Mouse (Mus musculus) ES-Bruce4 (cell line): ENCODE measurements around the gene E330017A01Rik. TPM values are rescaled to one million over a fixed set of nuclear protein-coding genes. Genes with fewer than 3 reads are reported as not detected.

Source experiments
- H3K27ac ChIP-seq: 2 replicates; pipeline ENCODE4 v1.5.1; 2012; ENCODE audit warnings: low read length, inconsistent platforms; ENCODE audit not compliant: insufficient read depth
- H3K27me3 ChIP-seq: 2 replicates; pipeline ENCODE4 v1.6.1; 2012; ENCODE audit warnings: mild to moderate bottlenecking, low read length, inconsistent platforms; ENCODE audit not compliant: control insufficient read depth, poor library complexity, insufficient read depth, severe bottlenecking
- H3K36me3 ChIP-seq: 2 replicates; pipeline ENCODE4 v1.6.1; 2012; ENCODE audit warnings: inconsistent platforms, mild to moderate bottlenecking, low read length, moderate library complexity; ENCODE audit not compliant: control insufficient read depth, poor library complexity, insufficient read depth, severe bottlenecking
- H3K4me1 ChIP-seq: one replicate; pipeline ENCODE4 v1.8.1; 2011; ENCODE audit warnings: low read length; ENCODE audit not compliant: control insufficient read depth, insufficient read depth
- H3K4me3 ChIP-seq: 2 replicates; pipeline ENCODE4 v1.5.1; 2011; ENCODE audit warnings: low read depth, mild to moderate bottlenecking, low read length
- H3K9ac ChIP-seq: 2 replicates; pipeline ENCODE4 v1.6.1; 2012; ENCODE audit warnings: low read depth, mild to moderate bottlenecking, inconsistent platforms; ENCODE audit not compliant: poor library complexity, severe bottlenecking
- H3K9me3 ChIP-seq: replicated peaks from 2 replicates; pipeline ENCODE4 v1.6.1; 2012; ENCODE audit warnings: mild to moderate bottlenecking, low read length, inconsistent platforms; ENCODE audit not compliant: control insufficient read depth, poor library complexity, insufficient read depth, severe bottlenecking
- CTCF ChIP-seq: IDR thresholded peaks from one replicate; pipeline ENCODE4 v1.8.1; 2011; ENCODE audit warnings: low read depth, low read length
- EP300 ChIP-seq: IDR thresholded peaks from 2 replicates; pipeline ENCODE4 v1.6.1; 2011; ENCODE audit warnings: low read depth, low read length; ENCODE audit not compliant: insufficient read depth
- POLR2A ChIP-seq: IDR thresholded peaks from one replicate; pipeline ENCODE4 v1.8.1; 2011; ENCODE audit warnings: low read length; ENCODE audit not compliant: insufficient read depth
- polyA plus RNA-seq: library from polyadenylated mRNA; stranded (reverse); fragments of >200 nt; gene quantifications from 2 replicates; pipeline ENCODE4 v1.2.4, GENCODE M21; 2011; ENCODE audit warnings: low read depth; ENCODE audit not compliant: missing spikeins, insufficient read depth, insufficient read length

The E330017A01Rik gene
- polyA plus RNA-seq, 1 experiment = not detected

GRCm38 (mm10) chr16:58628336-58628680 lies 10.2 kb downstream of the E330017A01Rik start:
- TF ChIP-seq POLR2A = no peak
- TF ChIP-seq EP300 = no peak
- no peak for TF ChIP-seq CTCF
- Histone ChIP-seq H3K27ac (no peak overlapping the region), H3K9ac (no peak overlapping the region), H3K4me1 (no peaks in the 10 kb centered on the region), H3K36me3 (no peaks in the 10 kb centered on the region), H3K9me3 (no peaks in the 10 kb centered on the region), H3K4me3 (no peak overlapping the region), H3K27me3 (no peaks in the 10 kb centered on the region)

- Histone ChIP-seq H3K36me3 (no peaks in the 10 kb centered on the region), H3K4me1 (no peaks in the 10 kb centered on the region), H3K27ac (no peak overlapping the region), H3K4me3 (no peak overlapping the region), H3K27me3 (no peaks in the 10 kb centered on the region), H3K9me3 (no peaks in the 10 kb centered on the region), H3K9ac (no peak overlapping the region)
- TF ChIP-seq POLR2A (no peak), CTCF (no peak), EP300 (no peak)
Measured at GRCm38 (mm10) chr16:58627597-58628335, 10.8 kb downstream of the E330017A01Rik start.

GRCm38 (mm10) chr16:58623944-58624343 lies 14.6 kb downstream of the E330017A01Rik start:
- peaks cover 8% of the 10 kb centered on the region for H3K9me3 ChIP-seq
- H3K27me3 ChIP-seq = no peaks in the 10 kb centered on the region
- H3K9ac ChIP-seq = no peak overlapping the region
- no peaks in the 10 kb centered on the region for H3K36me3 ChIP-seq
- no peaks in the 10 kb centered on the region for H3K4me1 ChIP-seq
- no peak overlapping the region for H3K27ac ChIP-seq
- no peak overlapping the region for H3K4me3 ChIP-seq
- TF ChIP-seq CTCF = no peak
- TF ChIP-seq POLR2A = no peak
- no peak for TF ChIP-seq EP300

DNA sequence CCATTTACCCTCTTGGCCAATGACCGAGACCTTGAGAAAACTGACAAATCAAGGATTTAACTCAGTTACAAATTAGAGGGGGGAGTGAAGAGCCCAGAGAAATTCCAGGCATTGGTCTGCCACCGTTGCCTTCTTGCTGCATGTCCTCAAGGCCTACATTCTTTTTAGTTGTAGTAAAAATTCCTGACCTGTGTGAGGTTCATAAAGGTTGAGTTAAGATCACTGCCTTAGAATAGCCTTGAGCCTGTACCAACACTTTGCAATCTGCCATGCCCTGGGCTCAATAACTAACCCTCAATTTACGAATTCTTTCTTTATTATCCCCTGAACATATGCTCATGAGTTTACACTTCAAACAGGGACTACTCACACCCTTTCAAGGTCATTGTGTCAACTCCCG lies 15.4 kb downstream of the E330017A01Rik start:
- TF ChIP-seq POLR2A (no peak), EP300 (no peak), CTCF (no peak)
- H3K9me3 ChIP-seq = peaks cover 8% of the 10 kb centered on the region
- no peaks in the 10 kb centered on the region for H3K27me3 ChIP-seq
- H3K27ac ChIP-seq = no peak overlapping the region
- H3K36me3 ChIP-seq = no peaks in the 10 kb centered on the region
- no peaks in the 10 kb centered on the region for H3K4me1 ChIP-seq
- no peak overlapping the region for H3K4me3 ChIP-seq
- H3K9ac ChIP-seq = no peak overlapping the region

GRCm38 (mm10) chr16:58622377-58622776 lies 16.2 kb downstream of the E330017A01Rik start:
- Histone ChIP-seq H3K4me1 (no peaks in the 10 kb centered on the region), H3K27ac (no peak overlapping the region), H3K27me3 (no peaks in the 10 kb centered on the region), H3K36me3 (no peaks in the 10 kb centered on the region), H3K9me3 (peaks cover 8% of the 10 kb centered on the region), H3K9ac (no peak overlapping the region), H3K4me3 (no peak overlapping the region)
- TF ChIP-seq EP300 (no peak), POLR2A (no peak), CTCF (no peak)

DNA sequence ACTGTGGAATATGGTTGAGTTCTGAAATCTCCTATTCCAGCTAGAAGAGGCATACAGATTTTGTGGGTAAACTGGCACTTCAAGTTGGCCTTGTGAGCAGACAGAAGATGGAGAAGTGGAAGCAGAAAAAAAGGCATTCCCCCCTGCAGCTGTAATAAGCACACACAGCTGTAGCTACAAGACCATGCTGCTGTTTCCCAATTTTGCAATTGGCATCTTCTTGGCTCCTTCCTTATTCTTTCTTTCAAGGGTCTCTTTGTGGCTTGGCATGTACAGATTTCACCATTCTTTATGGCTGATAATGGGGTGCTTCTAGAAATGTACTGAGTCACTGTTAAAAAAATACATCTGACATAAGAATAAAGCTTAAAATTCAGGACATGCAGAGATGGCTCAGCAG lies 21.2 kb downstream of the E330017A01Rik start:
- Histone ChIP-seq H3K27ac (no peak overlapping the region), H3K36me3 (no peaks in the 10 kb centered on the region), H3K27me3 (no peaks in the 10 kb centered on the region), H3K9me3 (peaks cover 6% of the 10 kb centered on the region), H3K9ac (no peak overlapping the region), H3K4me1 (no peaks in the 10 kb centered on the region), H3K4me3 (no peak overlapping the region)
- TF ChIP-seq POLR2A (no peak), EP300 (no peak), CTCF (no peak)
